In genomic region chr2:158510665-158511064, GRCm38 (mm10) we compare ENCODE assay signal across 10 mouse cellular contexts. TPM values are rescaled to one million over a fixed set of nuclear protein-coding genes. Genes with fewer than 3 reads are reported as not detected.
DNase-seq lines count a peak whose midpoint lies in the region; ATAC-seq and TF ChIP-seq lines count a peak whose summit lies in the region.
"Had no signal": no experiment of that assay in that cellular context is flagged by ENCODE, and none has a peak within 500 bp of the region (broad histone marks: within the 10 kb centered on the region; RNA-seq: fewer than 3 reads in every experiment).

No protein-coding gene starts in this region.

- H3K9me3 ChIP-seq in heart, embryonic 10.5 days: no peaks in the 10 kb centered on the region
- H3K9me3 ChIP-seq in kidney, postnatal 0 days (replicated peaks; ENCODE audit: low read length): no peaks in the 10 kb centered on the region

- H3K27me3 ChIP-seq in heart, embryonic 10.5 days (ENCODE audit: insufficient read depth, poor library complexity, severe bottlenecking): 0 out of 2 replicates have a peak, but pooled peaks cover 4% of the 10 kb centered on the region
- no peaks in the 10 kb centered on the region for H3K27me3 ChIP-seq in kidney, postnatal 0 days (ENCODE audit: insufficient read depth, low read length)

- no peak overlapping the region for H3K4me2 ChIP-seq in kidney, postnatal 0 days (ENCODE audit: low read length)

- H3K36me3 ChIP-seq in heart, embryonic 10.5 days: no peaks in the 10 kb centered on the region
- no peaks in the 10 kb centered on the region for H3K36me3 ChIP-seq in kidney, postnatal 0 days (ENCODE audit: insufficient read depth, low read length)

- no peak overlapping the region for H3K4me3 ChIP-seq in heart, embryonic 10.5 days
- H3K4me3 ChIP-seq in kidney, postnatal 0 days (replicated peaks; ENCODE audit: low read depth, low read length): no peak overlapping the region

- H3K9ac ChIP-seq in kidney, postnatal 0 days (ENCODE audit: low read depth, low read length): no peak overlapping the region

- peak; percentile 81 for DNase-seq in heart, embryonic 10.5 days (ENCODE audit: low spot score)
- DNase-seq in heart, adult 9 months (ENCODE audit: low spot score in 2 of 2): no peak
- DNase-seq in adrenal gland, adult 2 months: peak; percentile 86
- peak; percentile 48 for DNase-seq in kidney, postnatal 0 days (ENCODE audit: low spot score)
- DNase-seq in ovary, postnatal 14 days (ENCODE audit: low spot score): peak; percentile 44
- no peak for DNase-seq in layer of hippocampus, adult 11-12 months (ENCODE audit: low spot score)
- DNase-seq in left cerebral cortex, postnatal 14 days (ENCODE audit: low spot score in 2 of 2): no peak
- DNase-seq in cerebellum, adult 11-12 months: no peak
- DNase-seq: cerebellum, adult 18-20 months had no signal

- ATAC-seq in kidney, postnatal 0 days (replicated peaks; ENCODE audit: low FRiP score, low read depth): peak; percentile 81

- intact Hi-C loops in left cerebral cortex, postnatal 14 days (cut with DNase I): no loop called here

- no peak overlapping the region for H3K27ac ChIP-seq in heart, embryonic 10.5 days
- H3K27ac ChIP-seq in kidney, postnatal 0 days: no peak overlapping the region

- TF ChIP-seq CTCF in kidney, postnatal 0 days (IDR thresholded peaks at IDR 0.05; ENCODE audit: low read depth): no peak

- peaks cover 5% of the 10 kb centered on the region; the same call in 1 of the 2 replicates for H3K4me1 ChIP-seq in heart, embryonic 10.5 days
- no peaks in the 10 kb centered on the region for H3K4me1 ChIP-seq in kidney, postnatal 0 days (replicated peaks; ENCODE audit: insufficient read depth, low read length)

- WGBS in heart, embryonic 10.5 days: 62% methylated on average over 6 of the region's 6 CpGs
- 42% methylated on average over 6 of the region's 6 CpGs for WGBS in kidney, postnatal 0 days

RNA-seq across cellular contexts. Expression of gene Arhgap40, which starts 1.9 kb away (rescaled TPM):
- polyA plus RNA-seq in heart, embryonic 10.5 days (2016; fragmentation: Nextera tagmentation; extraction: Ambion mirVana): not detected in 2 replicates
- not detected for total RNA-seq in adrenal gland, adult 2 months (2021)
- not detected in 2 replicates for polyA plus RNA-seq in adrenal gland, adult 2 months (2012; rRNA removed)
- polyA plus RNA-seq in kidney, postnatal 0 days (2015; fragmentation: Nextera tagmentation; extraction: Ambion mirVana): 0.74 and 0.89 TPM in 2 replicates
- not detected for total RNA-seq in left cerebral cortex, postnatal 14 days (2021)
- polyA plus RNA-seq: heart, postnatal 0 days had no signal

RNA-seq across cellular contexts. Expression of gene Adig, which starts 8.3 kb away (rescaled TPM):
- polyA plus RNA-seq in heart, embryonic 10.5 days (2016; fragmentation: Nextera tagmentation; extraction: Ambion mirVana): not detected in 2 replicates
- 100 to 1,000 TPM in 1 of 2 experiments, 10 to 100 TPM in 1; 87.9 to 143 TPM for total RNA-seq in adrenal gland, adult 2 months (2021)
- 74.3 and 95.0 TPM in 2 replicates for polyA plus RNA-seq in adrenal gland, adult 2 months (2012; rRNA removed)
- polyA plus RNA-seq in kidney, postnatal 0 days (2015; fragmentation: Nextera tagmentation; extraction: Ambion mirVana): not detected in 2 replicates
- not detected for total RNA-seq in left cerebral cortex, postnatal 14 days (2021)
- polyA plus RNA-seq: heart, postnatal 0 days had no signal

Comparison
In these comparisons a context has a peak if more than half of its experiments do, and no peak if none do; other contexts are left out.
1. DNase-seq: peak in heart, embryonic 10.5 days (single experiment), adrenal gland, adult 2 months (single experiment), kidney, postnatal 0 days (single experiment) and ovary, postnatal 14 days (single experiment); none in heart, adult 9 months (0 of 2), layer of hippocampus, adult 11-12 months (single experiment), left cerebral cortex, postnatal 14 days (0 of 2) and cerebellum, adult 11-12 months (single experiment).
2. RNA of gene Adig, which starts 8.3 kb away (polyA plus RNA-seq): 74.3 to 95.0 TPM in adrenal gland, adult 2 months; not detected in kidney, postnatal 0 days and not detected in heart, embryonic 10.5 days; every median in the first group is over 10 times any median in the second.